Mouse (Mus musculus) naive thymus-derived CD4-positive, alpha-beta T cell, adult 5 months (primary cell): ENCODE measurements around the gene Bco1. TPM values are rescaled to one million over a fixed set of nuclear protein-coding genes. Genes with fewer than 3 reads are reported as not detected.

Source experiments
- polyA plus RNA-seq: library from polyadenylated mRNA; unstranded; fragments of 100-300 nt; shearing (Covaris generic); gene quantifications from one replicate; pipeline ENCODE4 v1.2.1, GENCODE M21; 2017

The Bco1 gene
- not detected for polyA plus RNA-seq

GRCm38 (mm10) chr8:117095647-117096046 is at the start of gene Bco1:
Bco1 (plus strand) TSS chr8:117095854.

GRCm38 (mm10) chr8:117082399-117082872 is 13.2 kb upstream of the Bco1 start, which contains the start of gene Pkd1l2:
Pkd1l2 (minus strand) TSS chr8:117082449.

GRCm38 (mm10) chr8:117158135-117158761 is 62.6 kb downstream of the Bco1 start, which contains the start of gene Gan:
Gan (plus strand) TSS chr8:117158135.

Other genes starting within 250 kb of the Bco1 start
- gene Cmc2, start 174.4 kb upstream of the Bco1 start, polyA plus RNA-seq: 12.1 TPM
- 1.9 TPM for gene Cenpn, start 174.1 kb upstream of the Bco1 start, polyA plus RNA-seq
- 16.6 TPM for gene Atmin, start 152.5 kb upstream of the Bco1 start, polyA plus RNA-seq
- 0.47 TPM for gene 1700030J22Rik, start 116.9 kb upstream of the Bco1 start, polyA plus RNA-seq
- gene Gcsh, start 102.3 kb upstream of the Bco1 start, polyA plus RNA-seq: 10.6 TPM
- 0.06 TPM for gene Pkd1l2, start 13.4 kb upstream of the Bco1 start, polyA plus RNA-seq
- gene Gan, start 62.3 kb downstream of the Bco1 start, polyA plus RNA-seq: 3.2 TPM
- 101 TPM for gene Cmip, start 161.2 kb downstream of the Bco1 start, polyA plus RNA-seq